Mouse (Mus musculus): ENCODE measurements around the gene Igfbp2. TPM values are rescaled to one million over a fixed set of nuclear protein-coding genes. Genes with fewer than 3 reads are reported as not detected.

Igfbp2 gene
- polyA plus RNA-seq, 1 experiment from 2014 or later, result 310 TPM

DNA sequence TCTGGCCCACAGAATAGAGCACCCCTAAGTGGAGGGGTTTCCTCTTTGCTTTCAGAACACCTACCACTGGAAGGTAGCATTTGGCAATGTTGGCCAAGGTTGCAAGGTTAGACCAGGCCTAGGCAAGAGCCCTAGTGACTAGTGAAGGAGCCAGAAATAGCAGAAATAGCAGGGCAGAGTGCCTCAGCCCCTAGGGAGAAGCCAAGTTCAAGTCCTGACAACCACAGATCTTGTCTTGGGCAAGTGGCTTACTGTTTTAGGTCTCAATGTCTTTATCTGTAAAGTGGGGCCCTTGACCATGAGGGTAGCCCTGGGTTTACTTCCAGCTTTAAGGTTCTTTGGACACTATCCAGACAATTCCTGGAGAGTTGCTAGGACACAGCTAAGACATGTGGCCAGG is 45.0 kb downstream of the Igfbp2 start:
- no peak overlapping the region for H3K9ac ChIP-seq (replicated peaks; ENCODE audit: low read length)
- H3K27me3 ChIP-seq (ENCODE audit: control insufficient read depth, insufficient read depth, low read length), result peaks cover 17% of the 10 kb centered on the region; the same call in 1 of the 2 replicates
- no peak overlapping the region for H3K27ac ChIP-seq (replicated peaks; ENCODE audit: low read depth, low read length)
- ATAC-seq (ENCODE audit: low FRiP score, low TSS enrichment), result no peak
- H3K4me1 ChIP-seq (ENCODE audit: control insufficient read depth, insufficient read depth, low read length), result peaks cover 21% of the 10 kb centered on the region
- H3K4me3 ChIP-seq (replicated peaks; ENCODE audit: low read depth, low read length), result no peak overlapping the region
- DNase-seq, result no peak
- H3K9me3 ChIP-seq (ENCODE audit: control insufficient read depth, low read length), result no peaks in the 10 kb centered on the region
- H3K4me2 ChIP-seq (ENCODE audit: low read length), result peak overlapping the region; percentile 93
- no peaks in the 10 kb centered on the region for H3K36me3 ChIP-seq (ENCODE audit: control insufficient read depth, insufficient read depth, low read length)

DNA sequence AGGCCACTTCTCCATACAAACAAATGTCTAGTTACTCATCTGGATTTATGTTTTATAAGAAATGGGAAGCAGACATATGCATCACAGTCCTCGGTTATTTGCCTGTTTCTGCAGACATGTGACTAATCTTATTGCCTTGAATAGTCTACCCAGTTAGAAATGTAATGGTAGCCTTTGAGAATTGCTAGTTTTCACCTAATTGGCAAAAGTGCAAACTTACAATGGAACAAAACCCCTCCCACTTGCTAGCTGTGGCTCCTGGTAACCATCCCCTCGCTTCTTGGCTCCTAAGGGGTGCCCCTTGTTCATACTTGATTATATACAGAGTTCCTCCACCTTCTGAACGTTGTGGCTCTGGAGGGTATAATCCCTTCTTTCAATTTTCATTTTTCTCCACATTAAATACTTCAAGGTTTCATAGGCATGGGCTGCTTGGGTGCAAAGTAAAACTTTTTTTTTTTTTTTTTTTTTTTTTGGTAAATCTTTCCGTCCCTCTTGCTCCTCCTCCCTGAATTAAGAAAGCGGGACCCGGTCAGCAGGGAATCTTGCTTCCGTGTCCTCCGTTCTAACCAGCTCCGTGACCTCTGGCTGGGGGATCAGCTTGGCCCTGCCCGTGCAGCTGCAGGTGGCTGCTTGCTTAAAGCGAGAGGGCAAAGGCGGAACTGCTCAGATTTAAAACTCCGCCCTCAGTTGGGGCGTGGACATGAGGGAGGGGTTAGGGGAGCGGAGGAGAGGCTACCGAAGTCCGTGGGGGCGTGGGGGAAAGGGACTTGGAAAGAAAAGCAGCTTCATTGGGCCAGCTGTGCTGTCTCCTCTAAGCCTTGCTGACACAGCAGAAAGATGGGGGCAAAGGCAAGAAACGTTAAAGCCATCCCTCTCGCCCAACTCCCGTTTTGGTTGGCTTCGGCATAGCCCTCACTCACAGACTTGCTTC is 45.6 kb downstream of the Igfbp2 start:
- DNase-seq (peak; percentile 75), ATAC-seq (ENCODE audit: low FRiP score, low TSS enrichment) (no peak)
- WGBS, result 6% methylated on average over 22 of the region's 22 CpGs
- Histone ChIP-seq H3K4me2 (ENCODE audit: low read length) (peak overlapping the region; percentile 93), H3K4me3 (replicated peaks; ENCODE audit: low read depth, low read length) (peak overlapping the region; percentile 49), H3K9ac (replicated peaks; ENCODE audit: low read length) (peak overlapping the region; percentile 32; the same call in 1 of the 2 replicates), H3K9me3 (ENCODE audit: control insufficient read depth, low read length) (no peaks in the 10 kb centered on the region), H3K36me3 (ENCODE audit: control insufficient read depth, insufficient read depth, low read length) (no peaks in the 10 kb centered on the region), H3K27me3 (ENCODE audit: control insufficient read depth, insufficient read depth, low read length) (peaks cover 23% of the 10 kb centered on the region; the same call in 1 of the 2 replicates), H3K27ac (replicated peaks; ENCODE audit: low read depth, low read length) (peak overlapping the region; percentile 74; the same call in 1 of the 2 replicates), H3K4me1 (ENCODE audit: control insufficient read depth, insufficient read depth, low read length) (peaks cover 28% of the 10 kb centered on the region)

DNA sequence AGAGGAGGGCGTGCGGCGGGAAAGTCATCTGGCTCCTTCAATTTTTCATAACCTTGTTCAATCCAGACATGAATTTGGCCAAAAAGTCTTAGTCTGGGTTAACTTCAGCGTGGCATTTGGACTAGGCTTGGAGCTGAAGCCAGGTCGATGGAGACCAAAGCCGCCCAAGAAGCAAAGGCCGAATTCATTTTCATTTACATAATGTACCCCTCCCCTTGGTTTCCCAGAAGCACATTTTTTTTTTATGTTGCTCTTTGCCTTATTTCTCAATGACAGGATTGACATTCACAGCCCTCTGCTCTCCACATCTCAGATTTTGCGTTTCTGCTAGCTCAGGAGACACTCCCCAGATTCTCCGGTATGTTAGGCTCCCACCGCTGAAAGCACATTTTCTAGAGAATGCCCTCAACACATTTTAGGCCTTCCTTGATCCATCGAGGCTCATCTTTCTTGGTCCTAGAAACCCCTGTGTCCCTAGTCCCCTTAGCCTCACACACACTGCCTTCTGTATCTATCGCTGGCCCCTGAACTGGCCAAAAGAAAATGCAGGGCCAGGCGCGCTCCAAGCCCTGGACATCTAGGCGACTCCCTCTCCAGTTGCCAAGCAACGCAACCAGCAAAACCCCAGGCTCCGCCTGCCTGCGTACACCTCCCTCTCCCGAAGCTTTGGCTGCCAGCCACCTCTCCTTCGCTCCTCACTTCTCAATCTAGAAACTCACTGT is 46.5 kb downstream of the Igfbp2 start:
- DNase-seq (peak; percentile 92), ATAC-seq (ENCODE audit: low FRiP score, low TSS enrichment) (peak; percentile 59)
- peak overlapping the region; percentile 56; the same call in 1 of the 2 replicates for H3K9ac ChIP-seq (replicated peaks; ENCODE audit: low read length)
- WGBS, result 1% methylated on average over 20 of the region's 20 CpGs
- H3K4me3 ChIP-seq (replicated peaks; ENCODE audit: low read depth, low read length), result peak overlapping the region; percentile 49
- peak overlapping the region; percentile 74 for H3K27ac ChIP-seq (replicated peaks; ENCODE audit: low read depth, low read length)
- no peaks in the 10 kb centered on the region for H3K36me3 ChIP-seq (ENCODE audit: control insufficient read depth, insufficient read depth, low read length)
- H3K4me2 ChIP-seq (ENCODE audit: low read length), result peak overlapping the region; percentile 93
- H3K4me1 ChIP-seq (ENCODE audit: control insufficient read depth, insufficient read depth, low read length), result peaks cover 29% of the 10 kb centered on the region
- H3K9me3 ChIP-seq (ENCODE audit: control insufficient read depth, low read length), result no peaks in the 10 kb centered on the region
- peaks cover 23% of the 10 kb centered on the region; the same call in 1 of the 2 replicates for H3K27me3 ChIP-seq (ENCODE audit: control insufficient read depth, insufficient read depth, low read length)

DNA sequence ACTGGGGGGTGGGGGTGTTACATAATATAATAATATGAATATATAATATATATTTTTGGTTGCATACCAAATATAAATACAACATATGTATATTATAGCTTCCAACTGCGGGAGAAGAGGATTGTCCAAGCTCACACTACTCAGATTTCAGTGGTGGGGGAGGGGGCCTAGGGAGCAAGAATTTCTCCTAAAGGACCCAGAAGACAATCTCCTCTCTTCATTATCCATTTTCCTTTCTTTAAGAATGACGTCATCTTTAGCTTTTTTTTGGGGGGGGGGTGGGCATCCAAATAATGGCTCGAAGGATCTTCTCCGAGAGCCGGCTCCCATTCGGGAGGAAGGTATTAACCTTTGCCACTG is 47.0 kb downstream of the Igfbp2 start:
- peak; percentile 3; the same call in 1 of the 2 replicates for ATAC-seq (ENCODE audit: low FRiP score, low TSS enrichment)
- H3K4me2 ChIP-seq (ENCODE audit: low read length), result peak overlapping the region; percentile 93
- H3K4me1 ChIP-seq (ENCODE audit: control insufficient read depth, insufficient read depth, low read length), result peaks cover 29% of the 10 kb centered on the region
- H3K9me3 ChIP-seq (ENCODE audit: control insufficient read depth, low read length), result no peaks in the 10 kb centered on the region
- DNase-seq, result no peak
- H3K27ac ChIP-seq (replicated peaks; ENCODE audit: low read depth, low read length), result peak overlapping the region; percentile 74
- peaks cover 23% of the 10 kb centered on the region; the same call in 1 of the 2 replicates for H3K27me3 ChIP-seq (ENCODE audit: control insufficient read depth, insufficient read depth, low read length)
- H3K4me3 ChIP-seq (replicated peaks; ENCODE audit: low read depth, low read length), result peak overlapping the region; percentile 49
- under 1% methylated on average over 6 of the region's 6 CpGs for WGBS
- peak overlapping the region; percentile 56 for H3K9ac ChIP-seq (replicated peaks; ENCODE audit: low read length)
- no peaks in the 10 kb centered on the region for H3K36me3 ChIP-seq (ENCODE audit: control insufficient read depth, insufficient read depth, low read length)

DNA sequence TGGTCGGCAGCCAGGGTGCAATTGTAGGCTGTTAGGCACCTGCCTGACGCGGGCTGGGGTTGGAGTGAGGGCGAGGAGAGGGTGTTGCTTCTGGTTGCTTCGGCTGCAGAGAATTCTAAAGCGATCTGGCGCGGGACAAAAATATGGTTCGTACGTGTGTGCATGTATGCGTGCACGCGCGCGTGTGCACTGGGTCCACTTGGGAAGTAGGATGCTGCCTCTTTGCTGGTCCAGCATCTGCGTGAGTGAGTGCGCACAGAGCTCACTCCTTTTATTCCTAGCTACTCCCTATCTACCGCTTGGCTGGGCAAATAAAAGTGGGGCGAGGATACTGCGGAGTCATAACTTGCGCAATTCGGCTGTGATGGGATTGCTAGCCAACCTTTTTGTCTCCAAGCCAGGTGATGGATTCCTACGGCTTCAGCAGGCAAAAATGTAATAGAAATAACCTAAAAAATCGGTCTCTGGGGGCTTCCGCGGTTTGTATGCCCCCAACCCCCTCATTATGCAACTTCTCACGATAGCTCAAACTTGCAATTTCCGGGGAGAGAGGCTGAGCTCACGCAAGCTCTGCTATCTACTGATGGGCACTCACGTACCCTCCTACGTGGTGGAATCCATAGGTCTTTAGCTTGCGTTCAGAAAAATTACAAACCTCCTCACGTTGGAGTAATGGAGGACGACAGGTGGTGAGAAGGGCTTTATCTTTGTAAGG is 47.6 kb downstream of the Igfbp2 start:
- H3K4me2 ChIP-seq (ENCODE audit: low read length), result peak overlapping the region; percentile 93
- peak; percentile 84 for DNase-seq
- H3K27ac ChIP-seq (replicated peaks; ENCODE audit: low read depth, low read length), result peak overlapping the region; percentile 74
- under 1% methylated on average over 34 of the region's 34 CpGs for WGBS
- H3K4me3 ChIP-seq (replicated peaks; ENCODE audit: low read depth, low read length), result peak overlapping the region; percentile 49
- no peaks in the 10 kb centered on the region for H3K9me3 ChIP-seq (ENCODE audit: control insufficient read depth, low read length)
- ATAC-seq (ENCODE audit: low FRiP score, low TSS enrichment), result no peak
- peak overlapping the region; percentile 56 for H3K9ac ChIP-seq (replicated peaks; ENCODE audit: low read length)
- H3K4me1 ChIP-seq (ENCODE audit: control insufficient read depth, insufficient read depth, low read length), result peaks cover 29% of the 10 kb centered on the region
- peaks cover 23% of the 10 kb centered on the region; the same call in 1 of the 2 replicates for H3K27me3 ChIP-seq (ENCODE audit: control insufficient read depth, insufficient read depth, low read length)
- no peaks in the 10 kb centered on the region for H3K36me3 ChIP-seq (ENCODE audit: control insufficient read depth, insufficient read depth, low read length)

DNA sequence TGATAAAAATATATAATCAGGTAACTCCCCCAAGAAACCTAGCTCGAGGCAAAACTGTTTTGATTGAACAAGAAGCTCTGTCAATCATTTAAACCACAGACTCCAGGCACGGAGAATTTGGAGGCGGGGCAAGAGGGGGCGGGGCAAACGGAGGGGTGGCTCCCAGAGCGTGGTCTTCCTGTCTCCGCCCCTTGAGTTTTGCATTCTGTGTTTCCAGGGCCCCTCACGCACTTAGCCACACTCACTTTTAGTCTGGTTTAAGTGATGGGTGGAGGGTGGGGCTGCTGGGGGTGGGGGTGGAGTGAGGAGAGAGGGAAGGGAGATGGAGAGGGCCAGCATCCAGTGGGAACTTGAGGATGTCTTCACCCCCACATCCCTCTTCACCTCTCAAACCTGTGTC is 48.2 kb downstream of the Igfbp2 start:
- DNase-seq, result peak; percentile 90
- 0% methylated on average over 8 of the region's 8 CpGs for WGBS
- H3K9me3 ChIP-seq (ENCODE audit: control insufficient read depth, low read length), result no peaks in the 10 kb centered on the region
- H3K36me3 ChIP-seq (ENCODE audit: control insufficient read depth, insufficient read depth, low read length), result no peaks in the 10 kb centered on the region
- H3K9ac ChIP-seq (replicated peaks; ENCODE audit: low read length), result no peak overlapping the region
- H3K27ac ChIP-seq (replicated peaks; ENCODE audit: low read depth, low read length), result no peak overlapping the region
- ATAC-seq (ENCODE audit: low FRiP score, low TSS enrichment), result peak; percentile 66
- peak overlapping the region; percentile 49 for H3K4me3 ChIP-seq (replicated peaks; ENCODE audit: low read depth, low read length)
- peaks cover 23% of the 10 kb centered on the region; the same call in 1 of the 2 replicates for H3K27me3 ChIP-seq (ENCODE audit: control insufficient read depth, insufficient read depth, low read length)
- peak overlapping the region; percentile 93 for H3K4me2 ChIP-seq (ENCODE audit: low read length)
- peaks cover 29% of the 10 kb centered on the region for H3K4me1 ChIP-seq (ENCODE audit: control insufficient read depth, insufficient read depth, low read length)

DNA sequence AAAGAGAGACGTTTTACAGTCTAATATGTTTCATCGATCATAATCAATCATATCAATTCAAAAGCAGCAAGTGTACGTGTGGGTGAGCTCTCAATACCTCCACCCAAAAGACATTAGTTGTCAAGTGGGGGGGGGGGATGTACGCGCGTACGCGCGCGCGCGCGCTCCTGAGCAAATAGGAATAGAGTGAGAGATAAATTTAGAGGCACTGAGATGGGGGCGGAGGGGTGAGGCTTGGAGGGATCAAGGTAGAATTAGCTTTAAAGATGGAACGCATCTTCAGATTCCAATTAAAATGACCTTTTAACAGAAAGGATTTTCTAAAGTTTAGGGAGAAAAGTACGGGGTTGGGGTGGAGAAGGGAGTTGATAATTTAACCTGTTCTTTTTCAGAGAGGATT is 48.8 kb downstream of the Igfbp2 start:
- H3K27ac ChIP-seq (replicated peaks; ENCODE audit: low read depth, low read length), result 0 out of 2 replicates have a peak overlapping the region, but pooled peaks have one; percentile 65
- no peaks in the 10 kb centered on the region for H3K9me3 ChIP-seq (ENCODE audit: control insufficient read depth, low read length)
- peaks cover 29% of the 10 kb centered on the region for H3K4me1 ChIP-seq (ENCODE audit: control insufficient read depth, insufficient read depth, low read length)
- H3K36me3 ChIP-seq (ENCODE audit: control insufficient read depth, insufficient read depth, low read length), result no peaks in the 10 kb centered on the region
- peak overlapping the region; percentile 93 for H3K4me2 ChIP-seq (ENCODE audit: low read length)
- peak; percentile 59 for DNase-seq
- H3K4me3 ChIP-seq (replicated peaks; ENCODE audit: low read depth, low read length), result peak overlapping the region; percentile 49
- H3K27me3 ChIP-seq (ENCODE audit: control insufficient read depth, insufficient read depth, low read length), result peaks cover 23% of the 10 kb centered on the region; the same call in 1 of the 2 replicates
- H3K9ac ChIP-seq (replicated peaks; ENCODE audit: low read length), result no peak overlapping the region; the same call in 1 of the 2 replicates
- under 1% methylated on average over 16 of the region's 16 CpGs for WGBS
- no peak for ATAC-seq (ENCODE audit: low FRiP score, low TSS enrichment)
